Mouse (Mus musculus) layer of hippocampus, adult 9-10 months (tissue): ENCODE measurements at regions not wholly inside any gene's neighbourhood (a gene's known extent, or its start where the extent isn't known, plus 50 kb on each side); places are given as distances from the start of the nearest gene placed in this dataset.

Experiments
- DNase-seq: peaks from one replicate; pipeline ENCODE4 v3.0.0; 2022; ENCODE audit warnings: low spot score

DNA sequence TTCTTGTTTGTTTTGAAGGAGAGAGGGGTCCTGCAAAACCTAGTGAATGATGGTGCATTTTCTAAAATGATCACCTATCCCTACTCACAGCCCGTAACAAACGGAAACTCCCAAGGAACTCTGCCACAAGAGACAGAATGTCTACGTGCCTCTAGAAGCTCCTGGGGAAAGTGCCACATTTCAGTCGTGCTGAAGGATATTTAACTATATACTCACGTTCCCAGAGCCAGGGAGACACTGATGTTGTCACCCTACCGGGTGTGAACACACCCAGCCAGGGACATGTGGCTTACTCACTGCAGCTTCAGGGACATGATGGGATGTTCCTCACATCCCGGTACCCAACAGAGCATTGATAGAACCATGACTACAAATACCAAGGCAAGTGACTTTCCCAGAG is 456.7 kb downstream of the Irx1 start:
- no peak for DNase-seq

DNA sequence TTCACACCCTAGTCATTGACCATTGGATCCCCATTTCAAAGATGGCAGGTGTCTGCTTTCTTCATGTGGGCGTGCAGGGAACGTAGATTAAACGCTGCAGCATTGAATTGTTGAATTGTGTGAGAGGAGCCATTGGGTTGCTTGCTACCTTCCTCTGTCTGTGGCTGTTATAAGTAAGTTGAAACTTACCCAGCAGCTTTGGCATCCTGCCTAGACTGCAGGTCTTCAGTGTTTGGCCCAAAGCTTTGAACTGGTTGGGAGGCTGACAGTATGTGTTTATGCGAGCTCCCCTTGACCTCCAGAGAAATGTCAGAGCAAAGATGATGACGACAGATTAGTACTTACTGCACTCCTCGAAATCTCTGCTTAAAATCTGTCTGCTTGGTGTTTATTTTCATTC is 473.8 kb downstream of the Irx1 start:
- no peak for DNase-seq

DNA sequence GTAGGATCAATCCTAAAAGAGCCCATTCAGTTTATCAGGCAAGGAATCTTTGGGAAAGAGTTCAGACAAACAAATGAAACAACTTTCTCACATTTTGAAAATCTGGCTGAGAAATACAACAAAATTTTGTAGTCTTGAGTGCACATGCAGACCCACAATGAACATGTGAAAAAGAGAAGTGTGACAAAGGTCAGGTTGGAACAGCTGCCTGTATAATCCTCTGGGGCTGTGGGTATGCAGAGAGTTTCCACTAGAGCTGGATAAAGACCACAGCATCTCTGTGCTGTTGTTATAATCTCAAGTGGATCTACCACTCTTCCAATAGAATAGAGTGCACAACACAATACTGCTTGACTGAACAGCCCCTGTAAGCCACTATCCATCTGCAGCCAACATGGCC is 482.3 kb downstream of the Irx1 start:
- no peak for DNase-seq

DNA sequence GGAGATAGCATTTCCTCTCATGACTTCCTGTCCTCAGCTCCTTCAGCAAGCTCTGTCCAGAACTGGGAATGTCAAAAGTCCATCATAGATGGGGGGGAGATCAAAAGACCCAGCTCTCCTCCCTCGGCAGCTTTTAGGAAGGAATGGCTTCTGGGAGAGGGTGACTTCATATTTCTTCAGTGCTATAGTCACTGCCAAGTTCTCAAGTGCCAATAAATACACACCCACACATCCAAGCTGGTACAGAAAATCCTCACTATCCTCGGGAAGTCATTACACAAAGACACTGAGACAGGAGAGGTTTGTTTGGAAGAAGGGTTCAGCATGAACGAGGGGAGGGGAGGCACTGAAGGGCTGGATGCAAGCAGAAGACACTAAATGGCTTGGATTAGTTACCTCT is 502.0 kb downstream of the Irx1 start:
- no peak for DNase-seq

DNA sequence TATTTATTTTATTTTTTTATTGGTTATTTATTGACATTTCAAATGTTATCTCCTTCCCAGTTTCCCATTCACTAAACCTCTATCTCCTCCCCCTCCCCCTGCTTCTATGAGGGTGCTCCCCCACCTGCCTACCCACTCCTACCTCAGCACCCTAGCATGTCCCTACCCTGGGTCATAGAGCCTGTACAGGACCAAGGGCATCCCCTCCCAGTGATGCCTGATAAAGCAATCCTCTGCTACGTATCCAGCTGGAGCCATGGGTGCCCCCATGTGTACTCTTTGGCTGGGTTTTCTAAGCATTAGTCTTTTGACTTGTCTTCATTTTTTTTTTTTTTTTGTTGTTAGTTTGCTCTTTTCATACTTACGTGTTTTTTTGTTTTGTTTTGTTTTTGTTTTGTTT is 502.9 kb downstream of the Irx1 start:
- DNase-seq, result no peak

DNA sequence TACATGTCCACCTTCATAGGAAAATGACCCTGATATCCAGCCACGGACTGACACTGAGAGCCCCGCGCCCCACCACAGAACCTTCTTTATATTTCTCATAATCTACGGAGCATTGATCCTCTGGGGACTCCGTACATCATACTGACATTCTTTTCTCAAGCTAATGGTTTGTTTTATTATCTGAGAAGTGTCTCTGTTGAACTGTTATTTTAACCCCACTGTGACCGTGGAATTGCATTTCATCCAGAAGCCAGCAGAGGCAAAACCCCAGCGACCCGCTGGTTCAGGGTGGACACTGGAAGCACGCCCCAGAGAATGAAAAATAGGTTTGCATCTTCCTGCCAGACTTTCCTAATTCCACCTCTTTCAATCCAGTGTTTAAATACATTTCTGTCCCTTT is 503.4 kb downstream of the Irx1 start:
- DNase-seq, result no peak

DNA sequence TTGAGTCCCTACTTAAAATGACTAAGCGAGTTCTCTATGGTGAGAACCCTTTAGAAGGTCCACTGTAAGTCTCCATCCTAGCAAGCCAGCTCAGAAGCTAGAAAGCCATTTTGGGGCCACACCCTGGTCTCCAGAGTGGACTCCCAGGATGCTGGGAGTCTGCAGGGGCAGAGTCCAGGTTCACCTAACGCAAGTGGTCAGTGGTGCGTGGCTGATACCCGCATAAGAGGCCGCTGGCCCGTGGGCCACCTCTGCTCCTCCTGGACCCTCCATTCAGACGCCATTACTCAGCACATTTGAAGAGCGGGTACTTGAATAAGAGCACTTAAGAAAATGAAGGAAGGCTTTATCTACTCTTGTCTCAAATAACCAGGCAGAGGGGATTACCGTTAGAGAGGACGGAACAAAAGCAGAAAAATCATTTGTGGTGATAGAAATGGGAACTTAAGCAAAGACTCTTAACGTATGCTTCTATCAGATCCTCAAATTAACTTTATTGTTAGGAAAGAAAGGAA is 504.4 kb downstream of the Irx1 start:
- DNase-seq, result no peak

DNA sequence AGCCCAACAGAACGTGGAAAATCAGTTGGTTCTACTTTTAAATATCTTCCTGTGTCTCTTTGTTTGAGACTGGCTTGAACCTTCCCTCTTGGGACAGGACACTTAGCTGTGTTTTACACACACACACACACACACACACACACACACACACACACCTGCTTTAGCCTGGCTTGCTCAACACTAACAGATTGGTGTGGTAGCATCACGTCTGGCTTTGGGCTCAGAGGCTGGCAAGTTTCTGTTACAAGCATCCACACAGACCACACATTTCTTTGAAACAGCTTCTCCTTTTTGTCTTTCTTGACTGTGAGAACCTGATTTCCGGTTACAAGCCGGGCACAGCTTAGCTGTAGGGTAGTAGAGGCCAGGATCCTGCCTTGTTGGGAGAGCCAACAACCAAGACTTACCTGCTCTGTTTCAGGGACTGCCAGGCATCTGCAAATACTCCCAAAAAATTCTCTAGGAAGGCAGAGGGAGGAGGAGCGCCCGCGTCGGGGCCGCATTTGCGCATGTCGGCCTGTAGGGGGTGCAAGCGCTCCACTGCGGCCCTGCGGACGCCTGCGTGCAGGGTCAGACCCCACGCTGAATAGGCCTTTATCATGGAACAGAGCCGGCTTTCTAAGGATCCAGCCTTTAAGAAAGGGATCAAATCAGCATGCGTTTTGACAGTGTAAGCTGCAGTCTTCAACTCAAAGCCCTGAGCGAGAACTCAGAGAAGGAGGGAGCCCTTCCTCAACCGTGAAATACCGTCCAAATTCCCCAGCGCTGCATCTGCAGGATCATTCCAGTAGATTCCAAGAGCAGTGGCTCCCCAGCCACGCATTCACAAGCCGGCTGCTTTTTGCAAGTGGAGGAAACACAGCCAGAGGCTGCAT is 505.2 kb downstream of the Irx1 start:
- peak; percentile 18 for DNase-seq

DNA sequence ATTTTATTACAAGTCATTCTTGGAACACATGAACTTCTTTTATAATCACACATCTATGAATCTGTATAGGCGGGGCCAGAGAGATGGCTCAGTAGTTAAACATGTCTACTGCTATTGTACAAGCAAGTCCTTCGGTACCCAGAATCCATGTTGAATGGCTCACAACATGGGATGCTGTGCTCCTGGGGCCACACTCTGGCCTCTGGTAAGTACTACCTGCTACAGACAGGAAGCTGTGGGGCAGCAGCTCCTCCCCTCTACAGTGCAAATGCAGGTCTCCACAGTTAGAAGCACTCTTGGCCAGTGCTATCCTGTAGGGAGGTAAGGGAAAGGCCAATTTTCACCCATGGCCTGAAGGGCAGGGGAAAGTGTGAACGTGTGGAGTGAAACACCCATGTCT is 506.0 kb downstream of the Irx1 start:
- DNase-seq, result no peak

DNA sequence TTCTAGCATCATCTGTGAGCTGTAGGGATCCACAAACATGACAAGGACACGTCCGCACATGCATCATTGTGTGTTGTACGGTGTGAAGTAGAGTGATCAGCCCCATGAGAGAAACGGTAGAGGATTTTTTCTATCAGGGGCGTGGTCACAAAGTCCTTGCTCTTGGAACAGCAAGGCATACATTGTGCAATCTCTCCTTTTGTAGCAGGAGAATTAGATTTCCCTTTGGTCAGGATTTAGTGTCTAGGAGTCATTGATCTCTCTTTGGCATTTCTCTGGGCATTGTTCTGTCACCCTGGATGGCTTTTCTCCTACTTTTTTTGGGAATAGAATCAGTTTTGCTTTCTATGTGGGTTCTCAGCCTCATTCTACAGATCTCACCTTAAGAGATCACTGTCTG is 511.3 kb downstream of the Irx1 start:
- no peak for DNase-seq

DNA sequence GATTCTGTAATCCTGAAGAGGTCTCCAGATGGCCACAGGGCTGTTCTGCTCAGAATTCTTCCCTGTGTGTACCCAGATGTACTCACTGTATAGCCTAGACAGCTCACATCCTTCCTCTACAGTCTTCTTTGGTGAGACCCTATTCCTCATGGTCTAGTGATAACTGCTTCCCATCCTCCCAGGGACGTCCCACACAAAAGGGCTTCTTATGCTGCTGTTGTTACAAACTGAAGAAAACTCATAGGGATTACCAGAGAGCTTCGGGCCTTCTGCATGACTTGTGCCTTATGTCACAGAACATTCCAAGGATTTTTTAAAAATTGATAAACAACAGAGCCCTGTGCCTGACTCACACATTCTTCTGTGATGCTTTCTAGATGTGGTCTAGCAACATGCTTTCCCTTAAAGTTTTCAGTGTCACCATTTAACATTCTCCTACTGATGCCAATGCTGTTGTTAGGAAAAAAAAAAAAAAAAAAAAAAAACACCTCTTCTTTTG is 525.9 kb downstream of the Irx1 start:
- no peak for DNase-seq

DNA sequence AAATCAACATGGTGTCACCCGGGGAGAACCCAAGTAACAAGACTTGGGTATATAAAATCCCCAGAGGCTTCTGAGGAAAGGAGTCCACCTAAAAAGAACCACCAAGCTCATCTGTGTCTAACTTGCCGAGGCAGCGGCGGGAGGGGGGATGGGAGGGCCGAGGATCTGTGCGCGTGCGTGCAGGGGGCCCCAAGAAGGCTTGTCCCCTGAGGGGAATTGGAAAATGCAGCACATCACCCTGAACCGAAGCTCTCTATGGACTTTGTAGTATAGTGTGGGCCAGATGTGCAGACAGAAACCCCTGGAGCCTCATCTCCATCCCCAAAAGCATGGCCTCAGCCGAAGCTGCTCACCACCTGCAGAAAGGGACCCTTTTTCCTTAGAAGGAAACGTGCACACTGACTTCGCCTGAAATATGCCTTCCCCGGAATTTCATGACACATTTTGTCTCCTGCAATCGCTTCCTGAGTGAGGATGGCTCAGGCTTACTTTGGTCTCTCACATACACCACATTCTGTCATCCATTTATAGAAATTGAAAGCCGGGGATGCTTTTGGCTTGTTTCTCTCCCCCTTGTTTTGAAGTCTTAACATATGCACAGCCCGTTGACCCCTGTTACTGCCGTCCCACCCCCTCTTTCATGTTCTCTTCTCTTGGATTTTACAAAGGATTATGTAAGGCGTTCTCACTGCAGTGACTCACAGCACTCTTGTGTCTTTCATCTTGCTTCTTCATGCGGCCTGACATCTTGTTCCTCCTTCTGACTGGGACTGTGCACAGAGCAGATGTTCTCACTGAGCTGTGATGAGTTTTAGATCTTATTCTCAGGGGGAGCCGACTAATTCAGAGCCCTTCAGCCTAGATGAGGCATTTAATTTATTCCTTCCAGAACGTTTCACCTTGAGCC is 559.6 kb downstream of the Irx1 start:
- peak; percentile 8 for DNase-seq

DNA sequence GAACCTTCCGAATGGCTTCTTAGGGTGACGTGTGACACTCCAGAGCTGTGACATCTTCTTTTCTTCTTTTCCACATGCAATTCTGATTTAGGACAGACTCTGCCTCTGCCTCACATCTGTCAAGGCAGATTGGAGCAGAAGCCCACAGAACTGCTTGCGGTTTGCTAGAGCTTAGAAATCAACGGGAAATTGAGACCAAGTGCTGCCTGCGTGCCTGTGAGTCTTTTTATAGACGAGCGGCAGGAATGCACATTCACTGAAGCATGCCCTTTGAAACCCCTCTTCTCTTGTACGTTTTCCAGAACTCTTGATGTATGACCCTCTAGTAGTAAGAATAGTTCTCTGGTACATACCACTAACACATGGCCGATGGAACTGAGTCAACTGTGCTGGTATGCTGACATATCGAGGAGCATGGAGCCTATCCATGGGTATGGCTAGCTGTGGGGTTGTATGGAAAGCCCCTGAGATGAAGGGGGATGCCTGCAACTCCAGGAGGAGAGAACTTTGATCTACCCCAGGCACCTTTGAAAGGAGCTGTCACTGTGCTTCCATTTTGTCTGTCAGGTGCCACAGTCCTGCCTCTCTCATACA is 552.2 kb upstream of the Adamts16 start:
- no peak for DNase-seq

DNA sequence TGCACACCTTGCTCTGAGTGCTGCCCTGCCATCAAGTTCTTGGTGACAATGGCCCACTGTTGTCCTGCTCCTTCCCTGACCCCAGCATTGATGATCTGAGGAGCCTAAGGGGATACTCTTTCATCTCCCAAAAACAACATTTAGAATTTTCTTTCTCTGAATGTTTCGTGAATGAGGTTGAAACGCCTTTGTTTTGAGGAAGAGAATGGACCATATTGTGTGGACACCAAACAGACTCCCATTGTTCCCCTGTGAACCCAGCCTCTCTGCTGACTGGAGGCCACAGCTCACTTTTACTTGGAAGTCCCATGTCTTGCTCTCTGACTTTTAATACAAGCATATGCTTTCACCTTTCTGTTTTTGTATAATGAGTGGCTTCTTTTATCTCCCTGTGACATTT is 537.0 kb upstream of the Adamts16 start:
- no peak for DNase-seq

DNA sequence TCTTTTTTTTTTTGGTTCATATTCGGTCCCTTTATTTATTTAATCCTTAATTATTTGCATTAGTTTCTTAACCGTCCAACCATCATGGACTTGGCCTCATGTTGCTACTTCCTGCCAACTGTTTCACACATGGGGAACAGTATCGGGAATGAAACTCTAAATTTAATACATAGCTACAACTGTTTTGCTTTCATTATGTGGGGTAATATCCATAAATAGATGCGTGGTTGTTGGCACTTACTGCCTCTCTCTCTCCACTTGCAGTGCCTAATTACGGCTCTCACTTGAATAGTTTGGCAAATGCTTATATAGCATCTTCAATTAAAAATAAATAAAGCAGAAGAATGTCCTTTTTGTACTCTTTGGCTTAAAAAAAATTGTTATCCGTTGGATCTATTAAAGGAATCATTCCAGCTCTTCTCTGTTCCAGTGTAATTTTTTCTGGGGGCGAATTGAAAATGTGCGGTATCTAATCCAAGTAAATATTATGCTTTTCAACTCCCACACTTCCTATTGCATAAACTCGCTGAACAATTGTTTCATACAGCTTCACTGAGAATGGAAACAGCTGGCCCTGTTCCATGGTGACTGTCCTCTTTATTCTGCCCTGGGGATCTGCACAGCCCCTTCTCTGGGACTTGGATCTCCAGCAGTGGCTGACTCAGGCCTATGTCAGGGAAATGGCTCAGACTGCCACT is 534.4 kb upstream of the Adamts16 start:
- peak; percentile 32 for DNase-seq

DNA sequence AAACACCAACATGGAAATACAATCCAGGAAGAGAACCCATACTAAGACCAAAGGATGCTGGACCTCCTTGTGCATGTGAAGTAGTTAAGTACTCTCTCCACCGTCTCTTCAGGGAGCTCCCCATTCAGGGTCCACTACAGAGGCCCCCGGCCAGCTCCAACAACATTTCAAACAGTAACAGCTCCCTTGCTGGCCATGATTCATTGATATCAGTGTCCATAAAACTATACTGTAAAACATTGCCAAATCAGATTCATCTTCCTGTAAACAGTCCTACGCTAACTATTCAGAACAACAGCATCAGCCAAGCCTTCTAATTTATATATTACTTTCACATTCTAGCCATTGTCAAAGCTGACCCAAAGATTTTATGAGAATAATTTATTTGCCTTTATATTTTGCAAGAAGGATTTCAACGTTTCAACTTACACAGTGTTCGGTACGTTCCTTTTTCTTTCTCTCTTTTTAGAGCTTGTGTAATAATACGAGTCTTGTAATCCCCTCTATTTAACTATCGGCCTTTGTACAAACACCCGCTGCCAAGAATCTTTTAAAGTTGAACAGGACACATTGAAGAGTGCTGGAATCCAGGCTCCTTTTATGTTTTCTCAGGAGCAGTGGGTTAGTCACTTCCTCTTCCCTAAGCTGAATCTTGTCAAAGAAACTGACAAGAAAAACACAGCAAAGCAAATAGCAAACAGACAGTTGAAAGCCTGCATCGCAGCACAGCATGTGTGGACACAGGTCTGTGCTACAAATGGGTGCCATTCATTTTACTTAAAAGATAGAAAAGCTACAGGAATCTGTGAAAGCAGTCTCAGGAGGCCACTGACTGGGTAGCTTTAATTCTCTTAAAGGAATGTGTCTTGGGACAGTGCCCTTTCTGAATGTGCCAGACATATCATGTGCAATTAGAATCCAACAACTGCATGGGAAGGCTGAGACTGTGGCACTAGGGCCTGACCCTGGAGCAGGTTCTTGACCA is 531.4 kb upstream of the Adamts16 start:
- DNase-seq, result no peak

DNA sequence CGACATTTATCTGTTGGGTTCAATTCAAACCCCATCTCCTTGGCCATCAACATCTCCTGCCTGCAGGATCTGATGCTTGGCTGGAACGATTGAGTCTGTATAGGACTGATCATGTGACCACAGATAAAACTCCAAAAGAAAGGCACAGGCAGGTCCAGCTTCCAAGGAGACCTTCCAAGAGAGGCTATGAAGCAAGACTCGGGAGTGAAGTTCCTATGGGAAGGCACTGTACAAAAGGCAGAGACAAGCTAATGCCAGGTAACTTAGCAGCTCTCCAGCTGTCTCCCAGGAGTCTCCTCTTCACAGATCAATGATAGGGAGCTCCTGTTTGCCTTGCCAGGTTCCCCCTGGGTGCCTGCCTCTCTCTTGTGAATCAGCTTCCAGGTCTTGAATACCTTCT is 528.2 kb upstream of the Adamts16 start:
- DNase-seq, result no peak

DNA sequence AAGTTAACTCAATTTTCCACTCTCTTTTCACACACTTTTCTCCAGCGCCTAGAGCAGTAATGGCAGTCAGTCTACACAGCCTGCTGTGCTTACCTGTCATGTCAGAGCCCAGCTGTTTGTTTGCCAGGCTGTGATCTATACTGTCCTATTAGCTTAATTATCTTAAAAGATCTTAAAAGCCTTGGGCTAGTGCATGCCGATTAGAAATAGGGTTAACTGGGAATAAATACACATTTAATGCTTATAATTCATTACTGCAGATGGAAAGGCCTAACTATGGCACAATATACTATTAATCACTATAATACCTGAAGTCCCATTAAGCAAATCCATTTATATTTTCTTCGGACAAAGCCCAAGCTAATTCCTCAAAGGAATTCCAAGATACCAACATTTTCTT is 523.6 kb upstream of the Adamts16 start:
- no peak for DNase-seq

DNA sequence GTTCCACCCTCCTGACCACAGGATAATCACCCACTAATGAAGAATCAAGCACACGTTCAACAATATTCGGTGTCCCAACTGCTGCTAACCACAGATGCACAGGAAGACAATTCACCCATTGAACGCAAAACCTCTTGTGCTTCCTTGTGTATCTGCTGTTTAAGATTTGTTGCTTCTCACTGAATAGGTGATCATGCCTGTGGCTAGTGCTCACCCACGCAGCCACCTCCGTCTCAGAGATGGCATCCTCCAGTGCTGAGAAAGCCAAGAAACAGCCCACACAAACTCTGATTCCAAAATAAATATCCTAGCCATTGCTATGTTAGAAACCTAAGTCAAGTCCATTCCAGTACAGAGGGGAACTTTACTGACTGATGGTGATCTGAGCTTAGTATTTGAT is 520.7 kb upstream of the Adamts16 start:
- no peak for DNase-seq

DNA sequence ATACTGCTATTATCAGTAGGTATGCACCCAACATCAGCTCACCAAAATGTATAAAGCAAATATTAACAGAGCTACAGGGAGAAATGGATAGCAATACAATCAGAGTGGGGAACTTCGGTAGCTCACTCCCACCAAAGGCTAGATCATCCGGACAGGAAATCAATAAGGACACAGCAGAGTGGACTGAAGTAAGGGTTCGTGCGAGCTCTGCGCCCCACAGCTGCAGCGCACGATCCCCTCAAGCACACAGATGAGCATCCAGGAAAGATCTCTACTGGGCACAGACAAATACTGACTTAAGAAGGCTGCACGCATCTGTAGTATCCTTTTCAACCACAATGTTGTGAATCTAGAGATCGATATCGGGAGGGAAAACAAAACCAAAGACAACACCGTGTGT is 517.5 kb upstream of the Adamts16 start:
- DNase-seq, result no peak

DNA sequence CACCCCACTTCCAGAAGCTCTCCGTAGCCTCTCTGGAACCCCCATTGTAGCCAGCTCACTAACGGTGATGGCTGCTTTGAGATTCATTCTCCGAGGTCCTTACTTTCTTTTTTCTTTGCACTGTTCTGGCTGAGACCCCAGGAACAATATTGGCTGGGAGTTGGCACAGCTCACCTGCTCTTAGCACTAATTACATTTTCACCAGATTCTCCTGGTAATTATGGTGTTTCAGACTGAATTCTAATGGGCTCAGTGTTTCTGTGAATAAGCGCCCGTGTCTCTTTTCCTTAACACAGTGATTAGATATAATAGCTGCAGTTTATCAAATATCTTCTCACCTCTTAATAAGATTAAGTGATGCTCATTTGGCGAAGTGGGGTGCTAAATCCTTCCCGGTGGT is 509.2 kb upstream of the Adamts16 start:
- DNase-seq, result no peak
